Mouse (Mus musculus) frontal cortex, postnatal 25 days (tissue): ENCODE measurements at regions not wholly inside any gene's neighbourhood (a gene's known extent, or its start where the extent isn't known, plus 50 kb on each side); places are given as distances from the start of the nearest gene placed in this dataset.

Experiments used
- DNase-seq, 2 experiments: peaks; one replicate each; pipeline ENCODE4 v3.0.0; 2022; ENCODE audit warnings: low spot score in 2 of 2

GRCm38 (mm10) chr11:48152219-48152618 lies 163.4 kb upstream of the Sgcd start:
- DNase-seq, result no peak

GRCm38 (mm10) chr11:48133335-48133734 lies 144.6 kb upstream of the Sgcd start:
- no peak for DNase-seq

GRCm38 (mm10) chr11:48098063-48098462 lies 109.3 kb upstream of the Sgcd start:
- no peak for DNase-seq

- DNase-seq, result no peak
These were observed 108.7 kb upstream of the Sgcd start for GRCm38 (mm10) chr11:48097455-48097854.

GRCm38 (mm10) chr11:48067072-48067471 lies 78.3 kb upstream of the Sgcd start:
- no peak for DNase-seq

- no peak for DNase-seq
These were observed 75.0 kb upstream of the Sgcd start for GRCm38 (mm10) chr11:48063719-48064118.

GRCm38 (mm10) chr11:48061501-48061900 lies 72.7 kb upstream of the Sgcd start:
- no peak for DNase-seq

GRCm38 (mm10) chr11:48051156-48051866 lies 62.5 kb upstream of the Sgcd start:
- no peak for DNase-seq

GRCm38 (mm10) chr11:48048311-48048710 lies 59.5 kb upstream of the Sgcd start:
- no peak for DNase-seq
